Mouse (Mus musculus): ENCODE results near the gene Eif3c.

- TF ChIP-seq POLR2A (IDR thresholded peaks at IDR 0.05; ENCODE audit: control insufficient read depth in 1 of 2, insufficient read depth in 1 of 2, low read depth in 1 of 2, low read length in 2 of 2, poor library complexity in 1 of 2) (no peak), CTCF (IDR thresholded peaks at IDR 0.05 in 2 of 3, conservative IDR thresholded peaks at IDR 0.05 in 1 of 3; ENCODE audit: control insufficient read depth in 1 of 3, insufficient read depth in 1 of 3, low read depth in 2 of 3, low read length in 3 of 3, poor library complexity in 1 of 3, severe bottlenecking in 1 of 3) (no peak), BHLHE40 (IDR thresholded peaks at IDR 0.05; ENCODE audit: borderline replicate concordance, low read depth, low read length) (no peak), USF1 (IDR thresholded peaks at IDR 0.05; ENCODE audit: low read depth, low read length) (no peak), E2F4 (IDR thresholded peaks at IDR 0.05; ENCODE audit: borderline replicate concordance, low read depth, low read length) (no peak), MYB (IDR thresholded peaks at IDR 0.05; ENCODE audit: low read depth, low read length) (no peak), USF2 (IDR thresholded peaks at IDR 0.05; ENCODE audit: borderline replicate concordance in 1 of 2, insufficient read depth in 1 of 2, low read depth in 1 of 2, low read length in 2 of 2) (no peak), MAZ (IDR thresholded peaks at IDR 0.05; ENCODE audit: low read depth, low read length) (no peak), ZC3H11A (IDR thresholded peaks at IDR 0.05; ENCODE audit: low read depth, low read length) (no peak), GATA1 (IDR thresholded peaks at IDR 0.05; ENCODE audit: low read depth, low read length) (no peak)
These were observed 66.8 kb downstream of the Eif3c start for GRCm38 (mm10) chr7:126499416-126499815.

All from MEL (cell line).